Mouse (Mus musculus): ENCODE measurements around the gene Zfp131.
"Not testable (repeated sequence)": the region's sequence is repeated elsewhere in the genome, so short reads cannot be mapped to it uniquely, and the experiment has no call there.

Zfp131 gene

DNA sequence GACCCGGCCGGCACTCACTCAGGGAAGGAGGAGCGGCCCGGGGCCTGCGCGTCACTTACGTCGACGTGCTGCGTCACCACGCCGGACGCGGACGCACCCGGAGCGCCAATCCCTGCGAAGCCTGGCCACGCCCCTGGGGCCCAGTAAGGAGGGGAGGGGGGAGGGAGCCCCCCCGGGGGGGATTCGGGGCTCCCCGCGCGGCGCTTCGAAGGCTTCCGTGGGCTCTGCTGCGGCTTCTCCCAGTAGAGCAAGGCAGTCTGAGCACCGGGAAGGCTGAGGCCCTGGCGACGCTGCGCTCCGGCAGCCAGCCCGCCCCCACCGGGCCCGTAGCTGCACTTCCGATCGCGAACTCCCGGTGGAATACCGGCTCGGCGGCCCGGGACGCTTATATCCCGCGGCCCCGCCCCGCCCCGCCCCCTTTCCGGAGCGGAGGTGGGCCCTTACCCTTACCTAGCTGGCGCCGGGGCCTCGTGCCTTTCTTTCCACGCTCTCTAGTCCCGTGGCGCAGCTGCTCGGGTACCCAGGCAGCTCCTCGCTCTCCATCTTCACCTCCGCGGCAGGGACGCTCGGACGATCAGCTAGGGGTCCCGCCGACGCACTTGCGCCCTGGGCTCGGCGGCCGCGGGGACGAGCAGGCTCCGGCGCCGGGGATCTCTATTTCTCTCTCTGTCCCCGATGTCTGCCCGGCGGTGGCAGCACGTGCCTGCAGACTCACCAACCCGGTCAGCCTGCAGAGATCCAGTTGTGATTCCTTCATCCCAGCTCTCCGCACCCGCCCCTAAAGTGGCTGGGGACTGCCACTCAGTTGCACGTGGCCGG, at the start of gene Zfp131:
Gene Zfp131 (minus strand): TSS at position 129 of the 819 bp plus-strand sequence.
- in situ Hi-C loops (cut with MboI, MseI), result loop anchor here (10.0 to 25.0 kb wide), 2 partner anchors 156 to 329 kb away; partner anchors contain the start of gene 4833420G17Rik

DNA sequence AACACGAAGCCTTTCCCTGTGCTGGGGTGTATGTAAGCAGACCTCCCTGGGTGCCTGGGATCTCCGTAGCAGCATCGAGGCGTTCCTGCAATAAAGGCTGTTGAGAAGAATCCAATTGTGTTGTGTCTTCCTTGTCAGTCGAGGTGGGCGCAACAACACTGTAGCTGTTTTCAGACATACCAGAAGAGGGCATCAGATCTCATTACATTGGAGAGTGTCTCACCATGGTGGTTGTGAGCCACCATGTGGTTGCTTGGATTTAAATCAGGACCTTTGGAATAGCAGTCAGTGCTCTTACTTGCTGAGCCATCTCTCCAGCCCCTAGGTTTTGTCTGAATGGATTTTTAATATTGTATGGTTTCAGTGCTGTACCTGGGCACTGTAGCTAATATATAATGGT, 49.3 kb upstream of the Zfp131 start:
- in situ Hi-C loops (cut with MboI, MseI), result loop anchor here (5.0 kb wide), 1 partner anchor 382 kb away; no protein-coding TSS in a partner anchor

DNA sequence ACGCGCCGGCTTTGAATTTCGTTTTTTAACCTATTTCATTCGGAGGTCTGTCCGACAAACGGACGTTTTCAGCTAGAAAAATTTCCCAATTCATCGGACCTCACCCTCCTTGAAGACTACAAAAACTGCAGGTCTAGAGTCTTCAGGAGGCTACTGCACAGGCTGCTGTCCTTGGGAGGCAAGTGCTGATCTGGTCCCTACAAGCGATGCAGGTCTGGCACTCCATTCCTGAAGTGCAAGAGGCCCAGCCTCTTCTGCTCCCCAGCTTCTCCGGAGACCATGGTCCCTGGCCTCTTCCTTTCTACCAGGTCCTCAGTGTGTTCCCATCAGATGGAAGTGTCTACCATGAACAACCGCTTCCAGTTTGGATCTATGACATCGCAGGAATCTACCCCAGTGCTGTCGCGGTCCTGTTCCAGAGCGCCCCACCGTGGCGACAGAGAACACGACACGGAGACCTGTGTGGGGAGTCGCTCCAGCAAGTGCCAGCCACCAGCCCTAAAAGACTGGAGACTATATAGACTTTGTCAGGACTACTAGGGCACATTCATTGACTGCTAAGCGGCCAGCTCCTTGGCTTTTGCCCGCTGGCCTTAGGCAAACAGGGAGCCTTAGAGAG, 47.1 kb upstream of the Zfp131 start:
- in situ Hi-C loops (cut with MboI, MseI), result loop anchor here (5.0 kb wide), 1 partner anchor 384 kb away; no protein-coding TSS in a partner anchor

DNA sequence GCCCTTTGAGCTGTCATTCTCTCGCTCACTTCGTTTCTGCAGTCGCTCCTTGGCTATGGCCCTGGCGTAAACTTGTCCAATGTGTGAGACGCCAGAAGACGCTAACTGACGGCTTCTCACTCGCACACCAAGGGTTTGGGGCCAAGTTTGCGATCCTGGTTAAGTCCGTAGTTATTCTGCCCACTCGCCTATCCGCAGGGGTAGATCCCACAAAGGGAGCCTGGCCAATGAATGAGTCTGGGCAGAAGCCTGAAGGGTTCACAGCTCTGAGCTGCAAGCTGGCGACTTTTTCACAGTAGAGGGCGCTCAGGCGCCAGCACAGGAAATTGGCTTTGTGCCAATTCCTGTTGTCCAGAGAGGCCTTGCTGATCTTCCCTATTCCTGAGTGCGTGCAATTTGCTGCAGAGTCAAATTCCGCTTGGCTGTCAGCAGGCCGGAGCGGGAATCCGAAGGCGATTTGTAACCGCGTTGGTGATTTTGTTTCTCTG, 45.7 kb upstream of the Zfp131 start:
- in situ Hi-C loops (cut with MboI, MseI), result loop anchor here (5.0 kb wide), 1 partner anchor 386 kb away; no protein-coding TSS in a partner anchor

DNA sequence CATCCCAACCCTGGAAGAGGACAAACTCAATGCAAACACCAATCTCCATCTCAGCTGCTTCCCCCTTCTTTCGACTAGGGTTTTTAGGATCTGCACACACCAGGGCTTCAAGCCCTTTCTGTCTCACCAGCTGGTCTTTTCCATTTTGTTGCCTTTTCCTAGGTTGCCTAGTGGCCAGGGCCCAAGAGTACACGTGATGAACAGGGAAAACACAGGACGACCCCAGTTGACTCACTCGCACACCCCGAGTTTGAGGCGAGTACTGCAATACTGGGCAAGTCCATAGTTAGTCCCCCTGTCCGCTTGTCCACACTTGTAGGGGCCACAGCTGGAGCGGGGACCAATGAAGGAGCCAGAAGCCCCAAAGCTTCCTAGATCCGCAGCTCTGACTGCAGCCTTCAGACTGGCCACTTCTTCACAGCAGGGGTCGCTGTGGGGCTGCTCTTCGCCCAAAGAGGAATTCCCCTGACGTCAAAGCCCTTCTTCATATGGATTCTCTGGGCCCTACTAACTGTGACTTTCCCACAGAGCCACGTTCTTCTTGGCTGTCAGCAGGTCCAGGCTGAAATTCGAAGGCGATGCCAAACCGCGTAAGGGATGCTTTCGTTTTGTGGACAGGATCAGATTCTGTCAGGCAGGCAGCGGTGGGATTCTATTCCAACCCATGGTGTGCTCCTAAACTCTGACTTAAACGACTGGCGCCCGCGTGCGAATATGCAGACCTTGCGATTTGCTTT, 44.8 kb upstream of the Zfp131 start, which contains the start of gene D13Ertd608e:
Gene D13Ertd608e (plus strand): TSS at position 687 of the 737 bp plus-strand sequence.
- in situ Hi-C loops (cut with MboI, MseI), result loop anchor here (5.0 kb wide), 1 partner anchor 387 kb away; no protein-coding TSS in a partner anchor

DNA sequence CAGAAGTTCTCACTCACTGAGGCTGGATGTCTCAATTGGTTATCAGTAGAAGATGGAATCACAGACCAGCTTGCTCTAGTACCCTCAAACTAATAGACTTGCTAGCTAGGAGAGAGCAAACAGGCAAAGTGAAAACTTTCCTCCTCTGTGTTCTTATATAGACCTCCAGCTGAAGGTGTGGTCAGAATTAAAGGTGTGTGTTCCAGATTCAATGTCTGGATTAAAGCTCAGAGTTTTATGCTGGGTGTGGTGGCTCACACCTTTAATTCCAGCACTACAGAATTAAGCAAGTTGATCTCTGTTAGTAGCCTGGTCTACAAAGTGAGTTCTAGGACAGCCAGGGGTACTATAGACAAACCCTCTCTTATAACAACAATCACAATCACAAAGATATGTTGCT, 39.4 kb upstream of the Zfp131 start, which contains the start of gene AF067063:
Gene AF067063 (minus strand): TSS at position 101 of the 400 bp plus-strand sequence.
- in situ Hi-C loops (cut with MboI, MseI), result not testable (repeated sequence)

DNA sequence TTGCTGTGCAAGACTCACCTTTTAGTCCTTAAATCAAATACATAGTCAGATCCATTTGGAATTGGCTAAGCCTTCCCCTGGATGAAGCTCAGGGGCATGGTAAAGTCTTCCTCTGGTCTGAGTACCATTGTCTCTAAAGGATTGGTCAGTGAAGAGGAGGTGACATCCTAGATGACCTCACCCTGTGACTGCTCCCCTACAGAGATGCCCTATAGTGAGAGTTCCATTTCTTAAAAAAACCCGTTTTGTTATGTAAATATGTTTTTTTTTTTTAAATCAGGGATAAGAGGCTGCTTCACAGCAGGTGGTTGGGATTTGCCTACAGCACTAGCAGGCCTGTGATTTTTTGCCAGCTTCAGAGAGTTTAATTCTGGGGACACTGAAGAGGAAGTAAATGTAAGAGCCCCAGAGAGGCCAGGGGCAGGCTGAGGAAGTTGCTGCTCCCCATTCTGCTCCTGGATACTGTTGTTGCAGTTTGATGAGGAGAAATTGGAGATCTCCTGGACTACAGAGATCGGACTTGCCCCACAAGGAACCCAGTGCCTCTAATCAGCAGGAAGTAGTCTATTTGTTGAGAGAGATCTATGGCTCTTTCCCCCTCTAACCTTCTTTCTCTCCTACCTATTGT, 27.0 kb upstream of the Zfp131 start:
- in situ Hi-C loops (cut with MboI, MseI), result loop anchor here (10.0 kb wide), 2 partner anchors 167 to 323 kb away; no protein-coding TSS in a partner anchor

DNA sequence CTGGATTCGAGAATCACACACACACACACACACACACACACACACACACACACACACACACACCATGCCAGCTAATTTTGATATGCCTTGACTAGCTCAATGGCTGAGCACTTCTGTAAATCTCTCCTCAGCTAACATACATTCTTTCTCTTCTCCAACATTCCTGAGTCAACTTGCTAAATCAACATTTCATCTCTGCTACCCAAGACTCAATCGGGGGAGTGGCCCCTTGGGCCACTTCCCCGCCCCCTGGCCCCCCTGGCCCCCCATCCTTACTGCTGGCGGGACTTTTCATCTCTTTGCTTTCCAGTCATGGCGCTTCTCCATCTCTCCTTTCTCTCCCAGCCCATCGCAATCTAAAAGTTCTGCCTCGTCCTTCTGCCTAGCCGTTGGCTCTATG, 26.1 kb upstream of the Zfp131 start:
- in situ Hi-C loops (cut with MboI, MseI), result loop anchor here (10.0 kb wide), 2 partner anchors 168 to 322 kb away; no protein-coding TSS in a partner anchor

DNA sequence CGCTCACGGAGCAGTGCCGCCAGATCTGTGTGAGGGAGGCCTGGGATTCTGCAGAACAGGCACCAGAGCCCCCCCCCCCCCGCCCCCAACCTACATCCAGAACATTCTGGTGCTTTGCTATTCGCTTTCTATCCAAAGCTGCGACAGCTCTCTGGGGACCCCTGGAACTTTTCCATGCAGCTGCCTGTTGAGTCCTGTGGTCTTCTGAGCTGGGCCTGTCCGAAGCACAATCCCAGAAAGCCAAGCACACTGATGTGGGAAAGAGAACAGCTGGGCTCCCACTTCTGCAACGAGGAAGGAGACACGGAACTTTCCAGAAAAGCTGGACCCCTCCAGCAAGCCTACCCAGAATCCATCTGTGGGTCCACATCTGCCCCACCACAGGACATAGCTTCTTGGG, 19.3 kb upstream of the Zfp131 start:
- in situ Hi-C loops (cut with MboI, MseI), result loop anchor here (10.0 kb wide), 2 partner anchors 175 to 315 kb away; no protein-coding TSS in a partner anchor

DNA sequence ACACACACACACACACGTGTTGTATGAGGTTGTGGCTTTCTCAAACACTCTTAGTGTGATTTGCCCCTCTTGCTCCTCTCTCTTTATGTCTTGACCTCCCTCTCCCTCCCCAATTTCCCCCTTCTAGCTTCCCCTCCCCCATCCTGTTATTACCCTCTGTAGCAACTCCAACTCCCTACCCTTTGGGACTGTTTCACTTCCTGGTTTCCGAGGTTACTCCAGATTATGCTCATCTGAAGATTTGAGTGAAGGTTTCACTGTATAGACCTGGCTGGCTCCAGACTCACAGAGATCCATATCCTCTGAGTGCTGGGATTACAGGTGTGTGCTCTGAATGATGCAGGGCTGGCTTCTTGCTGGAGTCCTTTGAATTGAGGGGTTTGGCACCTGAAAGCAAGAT, 18.2 kb upstream of the Zfp131 start:
- in situ Hi-C loops (cut with MboI, MseI), result no loop called here

DNA sequence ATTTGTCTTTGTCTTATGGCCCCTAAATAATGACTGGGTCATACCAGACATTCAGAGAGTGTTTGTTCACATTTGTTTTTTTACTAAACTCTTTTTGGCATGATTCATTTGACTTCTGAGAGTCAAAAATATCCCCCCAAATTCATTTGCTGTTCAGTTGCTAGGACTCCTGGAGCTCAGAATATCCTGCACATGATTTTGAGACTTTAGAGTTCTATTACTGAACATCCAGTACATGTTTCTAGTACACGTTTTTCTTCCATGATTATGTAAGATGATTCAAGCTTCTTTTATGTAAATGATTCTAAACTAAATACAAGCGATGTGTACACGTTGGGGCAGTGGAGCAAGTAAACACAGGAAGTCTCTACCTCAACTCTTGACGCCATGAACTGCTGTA, 7.0 kb upstream of the Zfp131 start:
- in situ Hi-C loops (cut with MboI, MseI), result loop anchor here (10.0 to 25.0 kb wide), 2 partner anchors 163 to 335 kb away; partner anchors contain the start of gene 4833420G17Rik

DNA sequence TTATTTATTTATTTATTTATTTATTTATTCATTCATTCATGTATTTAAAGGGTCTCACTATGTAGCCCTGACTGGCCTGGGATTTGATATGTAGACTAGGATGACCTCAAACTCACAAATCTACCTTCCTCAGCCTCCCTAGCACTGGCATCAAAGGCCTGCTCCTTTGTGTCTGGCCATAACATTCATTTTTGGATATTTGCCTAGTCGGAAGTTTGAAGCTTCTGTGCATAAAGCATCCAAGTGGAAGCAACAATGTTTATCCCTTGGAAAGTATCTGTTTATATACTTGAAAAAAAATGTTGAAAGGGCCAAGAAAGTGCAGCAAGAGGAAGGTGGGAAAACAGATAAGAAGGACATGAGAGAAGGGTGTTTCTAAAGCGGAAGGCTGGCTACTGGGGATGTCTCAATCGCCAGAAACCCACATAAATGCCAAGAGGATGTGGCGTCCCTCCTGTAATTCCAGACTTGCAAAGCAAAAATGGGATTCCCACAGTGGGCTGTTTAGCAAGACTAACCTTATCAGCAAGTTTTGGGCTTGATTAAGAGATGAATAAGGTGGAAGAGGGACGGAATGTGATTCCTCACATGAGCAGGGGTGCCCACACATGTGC, 2.2 kb upstream of the Zfp131 start:
- in situ Hi-C loops (cut with MboI, MseI), result loop anchor here (10.0 to 25.0 kb wide), 2 partner anchors 158 to 331 kb away; partner anchors contain the start of gene 4833420G17Rik

DNA sequence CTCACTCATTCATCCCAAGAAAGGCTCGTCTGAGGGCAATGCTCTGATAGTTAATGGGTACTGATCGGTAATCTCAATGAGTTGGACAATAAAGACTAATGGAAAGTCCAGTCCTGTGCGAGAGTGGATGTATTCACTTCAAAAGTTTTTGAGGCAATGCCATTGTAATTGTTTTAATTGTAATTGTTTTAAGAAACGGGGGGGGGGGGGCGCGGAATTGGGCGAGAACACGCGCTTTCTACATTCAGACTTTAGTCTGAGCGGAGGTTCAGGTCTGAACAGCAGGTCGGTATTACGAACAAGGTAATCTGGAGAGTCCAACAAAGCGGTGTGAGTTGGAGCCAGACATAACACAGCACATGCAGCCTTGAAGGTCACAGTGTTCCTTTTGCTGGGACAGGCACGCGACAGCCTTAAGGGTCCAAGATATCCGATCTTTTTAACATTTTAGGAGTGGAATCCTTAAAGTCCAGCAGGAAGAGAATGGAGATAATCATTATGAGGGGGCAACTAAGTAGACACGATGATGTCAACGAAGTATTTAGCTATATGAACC, 969 bp upstream of the Zfp131 start:
- in situ Hi-C loops (cut with MboI, MseI), result loop anchor here (10.0 to 25.0 kb wide), 2 partner anchors 157 to 329 kb away; partner anchors contain the start of gene 4833420G17Rik

DNA sequence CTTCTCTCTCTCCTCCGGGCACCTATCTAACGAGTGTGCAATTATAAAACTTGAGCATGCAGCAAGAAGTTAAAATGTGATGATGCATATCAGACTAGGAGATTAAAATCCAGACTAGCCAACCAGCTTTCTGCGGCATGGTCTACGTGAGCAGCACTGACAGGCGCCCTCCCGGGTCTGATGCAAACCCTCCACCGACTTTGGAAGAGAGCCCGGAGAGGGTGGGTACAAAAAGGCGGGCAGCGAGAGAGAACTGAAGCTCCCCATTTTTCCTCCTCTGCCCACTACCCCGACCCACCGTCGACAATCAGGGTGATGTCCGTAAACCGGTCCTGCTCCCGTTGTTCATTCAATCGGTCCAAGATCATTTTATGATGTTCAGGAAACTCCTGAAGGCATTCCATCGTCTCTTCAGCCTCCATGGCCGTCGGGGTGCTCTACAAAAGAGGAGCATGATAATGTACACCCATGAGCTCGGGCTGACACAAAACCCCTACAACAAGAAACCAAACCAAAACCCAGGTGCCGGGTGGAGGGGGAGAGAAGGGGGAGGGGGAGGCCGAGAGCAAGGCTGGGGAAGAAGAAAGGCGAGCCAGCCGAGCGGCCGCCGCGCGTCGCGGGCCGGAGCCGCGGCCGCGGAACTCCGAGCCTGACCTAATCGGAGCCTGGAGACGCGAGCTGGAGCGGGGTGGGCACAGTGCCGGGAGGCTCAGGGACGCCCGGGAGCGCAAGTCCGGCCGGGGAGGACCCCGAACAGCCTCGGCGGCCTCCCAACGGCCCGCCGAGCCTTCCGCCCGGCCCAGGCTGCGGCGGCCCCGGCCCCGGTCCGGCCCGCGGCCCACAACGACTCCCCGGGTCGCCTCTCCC, 605 bp downstream of the Zfp131 start:
- in situ Hi-C loops (cut with MboI, MseI), result loop anchor here (10.0 to 25.0 kb wide), 2 partner anchors 155 to 328 kb away; partner anchors contain the start of gene 4833420G17Rik

DNA sequence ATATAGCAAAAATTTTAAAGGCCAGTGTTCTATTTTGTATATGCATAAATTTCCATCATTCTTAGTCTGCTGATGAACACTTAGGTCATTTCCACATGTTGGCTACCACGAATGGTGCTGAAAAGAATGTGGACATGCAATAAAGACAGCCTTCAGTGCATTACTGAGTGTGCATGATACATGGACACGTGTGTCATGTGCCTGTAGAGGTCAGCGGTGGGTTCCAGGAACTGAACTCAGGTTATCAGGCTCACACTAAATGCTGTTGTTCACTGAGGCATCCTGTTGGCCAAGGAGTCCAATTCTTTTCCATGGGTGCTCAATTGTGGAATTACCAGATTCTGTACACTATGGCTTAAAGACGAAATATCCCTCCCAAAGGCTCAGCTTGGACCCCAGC, 7.1 kb downstream of the Zfp131 start:
- in situ Hi-C loops (cut with MboI, MseI), result loop anchor here (25.0 kb wide), 1 partner anchor 321 kb away; the partner anchor contains the start of gene 4833420G17Rik

DNA sequence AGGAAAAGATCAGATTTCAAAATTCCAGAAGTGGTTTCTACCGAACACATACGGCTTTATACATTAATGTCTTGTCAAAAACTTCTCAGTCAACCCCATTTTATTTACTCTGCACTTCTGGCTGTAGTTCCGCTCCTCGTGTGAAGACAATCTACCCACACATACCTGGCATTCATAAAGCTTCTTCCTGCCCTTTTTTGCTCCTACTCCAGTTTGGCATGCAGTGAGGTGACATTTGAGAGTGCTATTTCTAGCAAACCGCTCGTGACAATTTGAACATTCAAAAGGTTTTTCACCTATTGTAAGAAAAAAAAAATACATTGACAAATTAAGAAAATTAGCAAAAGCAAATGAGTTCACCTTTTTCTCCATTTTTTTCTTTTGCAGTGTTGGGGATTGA, 22.1 kb downstream of the Zfp131 start:
- in situ Hi-C loops (cut with MboI, MseI), result no loop called here

DNA sequence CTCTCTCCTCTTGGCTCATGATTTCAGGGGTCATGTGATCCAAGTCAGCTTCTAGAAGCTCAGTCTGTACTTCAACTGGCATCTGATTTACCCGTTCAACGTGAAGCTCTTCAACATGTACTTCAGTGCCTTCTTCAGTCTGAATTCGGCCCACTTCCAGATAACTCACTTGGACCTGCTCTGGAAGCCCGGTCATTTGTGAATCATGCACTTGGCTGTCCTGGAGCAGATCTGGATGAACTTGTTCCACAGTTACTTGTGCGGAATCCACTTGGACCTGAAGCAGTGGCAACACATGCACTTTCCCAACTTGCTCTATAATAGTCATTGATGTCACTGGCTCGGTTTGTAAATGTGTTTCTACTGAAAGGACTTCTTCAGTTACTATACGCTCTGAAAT, 24.2 kb downstream of the Zfp131 start:
- in situ Hi-C loops (cut with MboI, MseI), result no loop called here

DNA sequence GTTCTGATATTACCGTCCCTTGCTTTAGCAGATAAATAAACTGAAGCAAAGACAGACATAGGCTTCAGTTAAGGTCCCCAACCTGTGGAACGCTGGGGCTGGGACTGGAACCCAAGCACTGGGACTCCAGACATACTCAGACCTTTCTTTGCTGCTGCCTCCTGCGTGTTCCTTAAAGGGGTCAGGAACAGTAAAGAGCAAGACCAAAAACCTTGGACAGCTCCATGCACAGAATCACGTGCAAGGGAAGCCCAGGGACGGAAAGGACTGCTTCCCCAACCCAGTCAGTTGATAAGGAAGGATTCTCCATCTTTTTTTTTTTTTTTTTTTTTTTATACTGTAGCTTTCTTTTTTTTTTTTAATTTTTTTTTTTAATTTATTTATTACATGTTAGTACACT, 33.9 kb downstream of the Zfp131 start:
- in situ Hi-C loops (cut with MboI, MseI), result no loop called here

Measured in regulatory T cell (primary cell).